Mouse (Mus musculus) cerebellum, adult 2 months (tissue): ENCODE results near the gene Krtcap3.

Experiments used
- CTCF ChIP-seq: fragments of 200-500 bp; IDR thresholded peaks from 2 replicates; pipeline ENCODE4 v1.5.1; 2011; ENCODE audit warnings: low read depth, mild to moderate bottlenecking, control low read depth, low read length, moderate library complexity, borderline replicate concordance; ENCODE audit not compliant: insufficient read depth
- POLR2A ChIP-seq: fragments of 200-500 bp; IDR thresholded peaks from 2 replicates; pipeline ENCODE4 v1.6.1; 2011; ENCODE audit warnings: low read length, control low read depth, borderline replicate concordance; ENCODE audit not compliant: insufficient read depth

- no peak for TF ChIP-seq CTCF
- peak; percentile 89; the same call in 1 of the 2 replicates for TF ChIP-seq POLR2A
Observed at GRCm38 (mm10) chr5:31240637-31241521, 10.6 kb upstream of the Krtcap3 start, which contains the start of the genes Nrbp1 and Gm9970.
